ENCODE assay signal across 16 mouse cellular contexts in genomic region chr5:144766026-144766425, GRCm38 (mm10). TPM values are rescaled to one million over a fixed set of nuclear protein-coding genes. Genes with fewer than 3 reads are reported as not detected.
"Had no signal": no experiment of that assay in that cellular context is flagged by ENCODE, and none has a peak within 500 bp of the region (broad histone marks: within the 10 kb centered on the region; RNA-seq: fewer than 3 reads in every experiment).

No protein-coding gene starts in this region.

- H3K4me3 ChIP-seq: hindbrain, embryonic 15.5 days; liver, embryonic 13.5 days; midbrain, embryonic 10.5 days; midbrain, embryonic 13.5 days; myocyte; neural tube, embryonic 13.5 days had no signal

- H3K27ac ChIP-seq: hindbrain, embryonic 15.5 days; liver, embryonic 13.5 days; macrophage; midbrain, embryonic 10.5 days; midbrain, embryonic 13.5 days; neural tube, embryonic 13.5 days had no signal

- H3K27me3 ChIP-seq: hindbrain, embryonic 15.5 days had no signal

- H3K4me2 ChIP-seq: hindbrain, embryonic 15.5 days; liver, embryonic 13.5 days; midbrain, embryonic 13.5 days; neural tube, embryonic 13.5 days had no signal

- DNase-seq: liver, embryonic 13.5 days; lung, adult 2 months; thymus, postnatal 25 days had no signal

- H3K9ac ChIP-seq: hindbrain, embryonic 15.5 days; liver, embryonic 13.5 days; midbrain, embryonic 13.5 days; neural tube, embryonic 13.5 days had no signal

- ATAC-seq: intestine, postnatal 0 days; midbrain, embryonic 13.5 days; midbrain, embryonic 16.5 days had no signal

- H3K9me3 ChIP-seq: hindbrain, embryonic 15.5 days; liver, embryonic 13.5 days; midbrain, embryonic 10.5 days; midbrain, embryonic 13.5 days; neural tube, embryonic 13.5 days had no signal

RNA-seq across cellular contexts. Expression of gene Tmem130, which starts 4.4 kb away (rescaled TPM):
- total RNA-seq: liver, adult 2 months; megakaryocyte, adult 5-6 weeks; monocyte, adult 5-6 weeks; neutrophil, adult 5-6 weeks had no signal
- polyA plus RNA-seq: macrophage; spleen, adult 2 months had no signal
